Mouse (Mus musculus) G1E (cell line): ENCODE results near the gene Rnf2.

ENCODE experiments used
- CTCF ChIP-seq: IDR thresholded peaks from 2 replicates; pipeline ENCODE4 v1.5.1; 2012; ENCODE audit warnings: low read depth, low read length, inconsistent platforms, mixed read lengths
- GATA1 ChIP-seq: IDR thresholded peaks from 2 replicates; pipeline ENCODE4 v1.6.1; 2012; ENCODE audit warnings: borderline replicate concordance, low read length, inconsistent platforms, mixed read lengths
- POLR2AphosphoS5 ChIP-seq: IDR thresholded peaks from 2 replicates; pipeline ENCODE4 v1.6.1; 2012; ENCODE audit warnings: low read depth, low read length, inconsistent platforms; ENCODE audit not compliant: insufficient replicate concordance
- TAL1 ChIP-seq: conservative IDR thresholded peaks from 2 replicates; pipeline ENCODE4 v1.6.1; 2012; ENCODE audit warnings: low read depth, low read length, inconsistent platforms, mixed read lengths

- TF ChIP-seq CTCF (no peak), POLR2AphosphoS5 (no peak), TAL1 (no peak), GATA1 (no peak)
Measured at GRCm38 (mm10) chr1:151549794-151550193, 49.0 kb upstream of the Rnf2 start.
